Mouse (Mus musculus): ENCODE results near the gene Nutf2. TPM values are rescaled to one million over a fixed set of nuclear protein-coding genes. Genes with fewer than 3 reads are reported as not detected.
A peak's percentile ranks its signal among the peaks of the same experiment; 100 is the strongest.

Gene Nutf2
- polyA plus RNA-seq, 1 experiment = 141 TPM

GRCm38 (mm10) chr8:105900180-105900940, 40.0 kb downstream of the Nutf2 start, which contains the start of gene Pskh1:
Gene Pskh1 (plus strand): TSS chr8:105900441.
- Histone ChIP-seq H3K4me2 (ENCODE audit: low read depth) (peak within 1 kb of the TSS; percentile 88), H3K4me3 (peak within 1 kb of the TSS; percentile 59), H3K36me3 (ENCODE audit: control insufficient read depth, insufficient read depth) (no peaks in the 10 kb centered on the region), H3K27me3 (ENCODE audit: control insufficient read depth, insufficient read depth, insufficient read length) (no peaks in the 10 kb centered on the region), H3ac (ENCODE audit: control insufficient read depth, insufficient read length) (peak within 1 kb of the TSS; percentile 43), H3K79me2 (ENCODE audit: control insufficient read depth, insufficient read depth) (peaks cover 19% of the 10 kb centered on the region)
- peak; percentile 22 for TF ChIP-seq SRF (IDR thresholded peaks at IDR 0.05; ENCODE audit: control insufficient read depth, insufficient read length, low read depth)
- TF ChIP-seq POLR2AphosphoS2 (IDR thresholded peaks at IDR 0.05; ENCODE audit: insufficient read length, low read depth) = peak; percentile 44
- TF ChIP-seq MAX (IDR thresholded peaks at IDR 0.05; ENCODE audit: low read depth) = no peak
- TF ChIP-seq TCF3 (IDR thresholded peaks at IDR 0.05; ENCODE audit: insufficient read length, low read depth) = no peak
- no peak for TF ChIP-seq USF1 (IDR thresholded peaks at IDR 0.05; ENCODE audit: low read depth)
- no peak for TF ChIP-seq CEBPB (IDR thresholded peaks at IDR 0.05; ENCODE audit: insufficient read depth, poor library complexity, severe bottlenecking)
- peak; percentile 20 for TF ChIP-seq REST (IDR thresholded peaks at IDR 0.05; ENCODE audit: insufficient read depth, insufficient read length)
- TF ChIP-seq MYOG (IDR thresholded peaks at IDR 0.05; ENCODE audit: control insufficient read depth in 1 of 3, insufficient read depth in 1 of 3, insufficient read length in 2 of 3, low read depth in 2 of 3) = peak in 1 of 3 experiments; percentile 15
- TF ChIP-seq MYOD1 (IDR thresholded peaks at IDR 0.05; ENCODE audit: control insufficient read depth in 1 of 3, insufficient read length in 2 of 3, low read depth in 2 of 3) = peak in 1 of 3 experiments; percentile 27
- peak; percentile 87 for TF ChIP-seq POLR2A (IDR thresholded peaks at IDR 0.05; ENCODE audit: insufficient read length, low read depth)

GRCm38 (mm10) chr8:105900941-105901616, 40.7 kb downstream of the Nutf2 start:
- Histone ChIP-seq H3ac (ENCODE audit: control insufficient read depth, insufficient read length) (peak overlapping the region; percentile 43), H3K4me3 (peak overlapping the region; percentile 59), H3K36me3 (ENCODE audit: control insufficient read depth, insufficient read depth) (no peaks in the 10 kb centered on the region), H3K79me2 (ENCODE audit: control insufficient read depth, insufficient read depth) (peaks cover 22% of the 10 kb centered on the region), H3K4me2 (ENCODE audit: low read depth) (peak overlapping the region; percentile 88), H3K27me3 (ENCODE audit: control insufficient read depth, insufficient read depth, insufficient read length) (no peaks in the 10 kb centered on the region)
- TF ChIP-seq MYOG (IDR thresholded peaks at IDR 0.05; ENCODE audit: control insufficient read depth in 1 of 3, insufficient read depth in 1 of 3, insufficient read length in 2 of 3, low read depth in 2 of 3) = no peak
- TF ChIP-seq TCF3 (IDR thresholded peaks at IDR 0.05; ENCODE audit: insufficient read length, low read depth) = no peak
- TF ChIP-seq MYOD1 (IDR thresholded peaks at IDR 0.05; ENCODE audit: control insufficient read depth in 1 of 3, insufficient read length in 2 of 3, low read depth in 2 of 3) = no peak
- no peak for TF ChIP-seq CEBPB (IDR thresholded peaks at IDR 0.05; ENCODE audit: insufficient read depth, poor library complexity, severe bottlenecking)
- no peak for TF ChIP-seq POLR2A (IDR thresholded peaks at IDR 0.05; ENCODE audit: insufficient read length, low read depth)
- TF ChIP-seq MAX (IDR thresholded peaks at IDR 0.05; ENCODE audit: low read depth) = no peak
- no peak for TF ChIP-seq REST (IDR thresholded peaks at IDR 0.05; ENCODE audit: insufficient read depth, insufficient read length)
- no peak for TF ChIP-seq E2F4 (IDR thresholded peaks at IDR 0.05; ENCODE audit: insufficient read depth)
- TF ChIP-seq POLR2AphosphoS2 (IDR thresholded peaks at IDR 0.05; ENCODE audit: insufficient read length, low read depth) = no peak
- no peak for TF ChIP-seq TCF12 (IDR thresholded peaks at IDR 0.05; ENCODE audit: insufficient read depth, poor library complexity, severe bottlenecking)
- TF ChIP-seq USF1 (IDR thresholded peaks at IDR 0.05; ENCODE audit: low read depth) = no peak
- TF ChIP-seq SRF (IDR thresholded peaks at IDR 0.05; ENCODE audit: control insufficient read depth, insufficient read length, low read depth) = no peak

DNA sequence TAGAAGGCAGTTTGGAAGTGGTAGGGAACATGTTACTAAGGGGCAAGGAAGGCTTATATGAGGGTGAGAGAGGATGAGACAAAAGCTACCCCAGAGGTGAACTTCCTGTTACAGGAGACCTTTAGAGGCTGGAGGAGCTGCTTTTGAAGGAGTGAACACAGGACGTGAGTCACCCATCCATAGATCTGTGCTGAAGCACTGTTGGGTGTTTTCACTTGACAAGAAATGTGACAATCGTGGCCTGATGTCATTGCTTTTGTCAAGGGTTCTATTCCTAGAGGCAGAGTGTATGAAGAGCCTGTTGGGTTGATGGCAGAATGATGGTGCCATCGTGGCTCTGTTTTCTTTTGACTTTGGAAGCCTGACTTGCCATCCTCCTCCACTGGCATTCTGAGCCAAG, 59.0 kb downstream of the Nutf2 start:
- peaks cover 6% of the 10 kb centered on the region for H3K36me3 ChIP-seq (ENCODE audit: control insufficient read depth, insufficient read depth)
- no peak overlapping the region for H3K4me3 ChIP-seq
- no peak overlapping the region for H3ac ChIP-seq (ENCODE audit: control insufficient read depth, insufficient read length)
- no peak overlapping the region for H3K4me2 ChIP-seq (ENCODE audit: low read depth)
- H3K27me3 ChIP-seq (ENCODE audit: control insufficient read depth, insufficient read depth, insufficient read length) = no peaks in the 10 kb centered on the region
- peaks cover 6% of the 10 kb centered on the region for H3K79me2 ChIP-seq (ENCODE audit: control insufficient read depth, insufficient read depth)
- no peak for TF ChIP-seq POLR2A (IDR thresholded peaks at IDR 0.05; ENCODE audit: insufficient read length, low read depth)
- no peak for TF ChIP-seq MYOD1 (IDR thresholded peaks at IDR 0.05; ENCODE audit: control insufficient read depth in 1 of 3, insufficient read length in 2 of 3, low read depth in 2 of 3)
- TF ChIP-seq POLR2AphosphoS2 (IDR thresholded peaks at IDR 0.05; ENCODE audit: insufficient read length, low read depth) = no peak
- TF ChIP-seq TCF3 (IDR thresholded peaks at IDR 0.05; ENCODE audit: insufficient read length, low read depth) = no peak
- TF ChIP-seq MYOG (IDR thresholded peaks at IDR 0.05; ENCODE audit: control insufficient read depth in 1 of 3, insufficient read depth in 1 of 3, insufficient read length in 2 of 3, low read depth in 2 of 3) = no peak
- TF ChIP-seq REST (IDR thresholded peaks at IDR 0.05; ENCODE audit: insufficient read depth, insufficient read length) = no peak
- no peak for TF ChIP-seq E2F4 (IDR thresholded peaks at IDR 0.05; ENCODE audit: insufficient read depth)
- no peak for TF ChIP-seq USF1 (IDR thresholded peaks at IDR 0.05; ENCODE audit: low read depth)
- no peak for TF ChIP-seq SRF (IDR thresholded peaks at IDR 0.05; ENCODE audit: control insufficient read depth, insufficient read length, low read depth)
- TF ChIP-seq CEBPB (IDR thresholded peaks at IDR 0.05; ENCODE audit: insufficient read depth, poor library complexity, severe bottlenecking) = no peak
- TF ChIP-seq MAX (IDR thresholded peaks at IDR 0.05; ENCODE audit: low read depth) = no peak
- no peak for TF ChIP-seq TCF12 (IDR thresholded peaks at IDR 0.05; ENCODE audit: insufficient read depth, poor library complexity, severe bottlenecking)

- Histone ChIP-seq H3K79me2 (ENCODE audit: control insufficient read depth, insufficient read depth) (no peaks in the 10 kb centered on the region), H3K4me3 (no peak overlapping the region), H3K36me3 (ENCODE audit: control insufficient read depth, insufficient read depth) (peaks cover 6% of the 10 kb centered on the region), H3K4me2 (ENCODE audit: low read depth) (no peak overlapping the region), H3ac (ENCODE audit: control insufficient read depth, insufficient read length) (no peak overlapping the region), H3K27me3 (ENCODE audit: control insufficient read depth, insufficient read depth, insufficient read length) (no peaks in the 10 kb centered on the region)
- TF ChIP-seq TCF12 (IDR thresholded peaks at IDR 0.05; ENCODE audit: insufficient read depth, poor library complexity, severe bottlenecking) (no peak), SRF (IDR thresholded peaks at IDR 0.05; ENCODE audit: control insufficient read depth, insufficient read length, low read depth) (no peak), MYOD1 (IDR thresholded peaks at IDR 0.05; ENCODE audit: control insufficient read depth in 1 of 3, insufficient read length in 2 of 3, low read depth in 2 of 3) (no peak), CEBPB (IDR thresholded peaks at IDR 0.05; ENCODE audit: insufficient read depth, poor library complexity, severe bottlenecking) (no peak), POLR2A (IDR thresholded peaks at IDR 0.05; ENCODE audit: insufficient read length, low read depth) (no peak), POLR2AphosphoS2 (IDR thresholded peaks at IDR 0.05; ENCODE audit: insufficient read length, low read depth) (no peak), TCF3 (IDR thresholded peaks at IDR 0.05; ENCODE audit: insufficient read length, low read depth) (no peak)
Measured at GRCm38 (mm10) chr8:105925123-105925522, 64.7 kb downstream of the Nutf2 start.

Other genes starting within 250 kb of the Nutf2 start
- gene Ctcf, start 224.0 kb upstream of the Nutf2 start, polyA plus RNA-seq (2012; fragmentation: generic; extraction: Trizol) = 17.6 TPM
- gene Agrp, start 223.2 kb upstream of the Nutf2 start, polyA plus RNA-seq (2012; fragmentation: generic; extraction: Trizol) = 0.47 TPM
- gene Carmil2, start 174.3 kb upstream of the Nutf2 start, polyA plus RNA-seq (2012; fragmentation: generic; extraction: Trizol) = 0.23 TPM
- gene Acd, start 159.5 kb upstream of the Nutf2 start, polyA plus RNA-seq (2012; fragmentation: generic; extraction: Trizol) = 20.4 TPM
- gene Pard6a, start 159.4 kb upstream of the Nutf2 start, polyA plus RNA-seq (2012; fragmentation: generic; extraction: Trizol) = 32.1 TPM
- 0.08 TPM for gene 4933405L10Rik, start 152.9 kb upstream of the Nutf2 start, polyA plus RNA-seq (2012; fragmentation: generic; extraction: Trizol)
- gene Enkd1, start 152.4 kb upstream of the Nutf2 start, polyA plus RNA-seq (2012; fragmentation: generic; extraction: Trizol) = 21.6 TPM
- gene Gfod2, start 101.9 kb upstream of the Nutf2 start, polyA plus RNA-seq (2012; fragmentation: generic; extraction: Trizol) = 5.0 TPM
- gene Ranbp10, start 33.2 kb upstream of the Nutf2 start, polyA plus RNA-seq (2012; fragmentation: generic; extraction: Trizol) = 15.6 TPM
- gene Tsnaxip1, start 32.8 kb upstream of the Nutf2 start, polyA plus RNA-seq (2012; fragmentation: generic; extraction: Trizol) = 0.10 TPM
- gene Cenpt, start 7.3 kb upstream of the Nutf2 start, polyA plus RNA-seq (2012; fragmentation: generic; extraction: Trizol) = 20.4 TPM
- 49.0 TPM for gene Thap11, start 5.4 kb upstream of the Nutf2 start, polyA plus RNA-seq (2012; fragmentation: generic; extraction: Trizol)
- gene Edc4, start 20.3 kb downstream of the Nutf2 start, polyA plus RNA-seq (2012; fragmentation: generic; extraction: Trizol) = 33.2 TPM
- gene Nrn1l, start 33.0 kb downstream of the Nutf2 start, polyA plus RNA-seq (2012; fragmentation: generic; extraction: Trizol) = 0.36 TPM
- 16.1 TPM for gene Pskh1, start 39.9 kb downstream of the Nutf2 start, polyA plus RNA-seq (2012; fragmentation: generic; extraction: Trizol)
- 0.14 TPM for gene Ctrl, start 73.3 kb downstream of the Nutf2 start, polyA plus RNA-seq (2012; fragmentation: generic; extraction: Trizol)
- 60.0 TPM for gene Psmb10, start 77.9 kb downstream of the Nutf2 start, polyA plus RNA-seq (2012; fragmentation: generic; extraction: Trizol)
- 1.1 TPM for gene Lcat, start 82.8 kb downstream of the Nutf2 start, polyA plus RNA-seq (2012; fragmentation: generic; extraction: Trizol)
- 95.7 TPM for gene Slc12a4, start 105.5 kb downstream of the Nutf2 start, polyA plus RNA-seq (2012; fragmentation: generic; extraction: Trizol)
- not detected for gene Dpep3, start 118.8 kb downstream of the Nutf2 start, polyA plus RNA-seq (2012; fragmentation: generic; extraction: Trizol)
- gene Dus2, start 130.8 kb downstream of the Nutf2 start, polyA plus RNA-seq (2012; fragmentation: generic; extraction: Trizol) = 30.4 TPM
- gene Dpep2nb, start 145.4 kb downstream of the Nutf2 start, polyA plus RNA-seq (2012; fragmentation: generic; extraction: Trizol) = not detected
- gene Ddx28, start 151.3 kb downstream of the Nutf2 start, polyA plus RNA-seq (2012; fragmentation: generic; extraction: Trizol) = 20.6 TPM
- gene Nfatc3, start 198.3 kb downstream of the Nutf2 start, polyA plus RNA-seq (2012; fragmentation: generic; extraction: Trizol) = 11.8 TPM

Measured in myocyte (in vitro differentiated cells).